Mouse (Mus musculus): ENCODE measurements around the gene Snx22. TPM values are rescaled to one million over a fixed set of nuclear protein-coding genes. Genes with fewer than 3 reads are reported as not detected.

Snx22 gene
- polyA plus RNA-seq, 1 experiment from 2014 or later = 0.96 TPM

Other genes with a start within 250 kb of the Snx22 start
- gene Zfp609, start 242.2 kb downstream of the Snx22 start, polyA plus RNA-seq (2014; fragmentation: Nextera tagmentation; extraction: Ambion mirVana) = 7.8 and 7.9 TPM in 2 replicates
- 159 and 175 TPM in 2 replicates for gene Pclaf, start 179.5 kb downstream of the Snx22 start, polyA plus RNA-seq (2014; fragmentation: Nextera tagmentation; extraction: Ambion mirVana)
- 25.9 and 32.0 TPM in 2 replicates for gene Trip4, start 160.9 kb downstream of the Snx22 start, polyA plus RNA-seq (2014; fragmentation: Nextera tagmentation; extraction: Ambion mirVana)
- gene Csnk1g1, start 160.8 kb downstream of the Snx22 start, polyA plus RNA-seq (2014; fragmentation: Nextera tagmentation; extraction: Ambion mirVana) = 17.9 and 18.6 TPM in 2 replicates
- gene Ppib, start 9.5 kb downstream of the Snx22 start, polyA plus RNA-seq (2014; fragmentation: Nextera tagmentation; extraction: Ambion mirVana) = 566 and 618 TPM in 2 replicates
- gene Snx1, start 56.9 kb upstream of the Snx22 start, polyA plus RNA-seq (2014; fragmentation: Nextera tagmentation; extraction: Ambion mirVana) = 136 and 148 TPM in 2 replicates
- 188 and 189 TPM in 2 replicates for gene Ciao2a, start 56.9 kb upstream of the Snx22 start, polyA plus RNA-seq (2014; fragmentation: Nextera tagmentation; extraction: Ambion mirVana)
- 4.4 and 4.8 TPM in 2 replicates for gene Dapk2, start 88.5 kb upstream of the Snx22 start, polyA plus RNA-seq (2014; fragmentation: Nextera tagmentation; extraction: Ambion mirVana)